Mouse (Mus musculus) lung, adult 18-20 months (tissue): ENCODE data around the gene Crocc2.

Experiments
- DNase-seq, 2 experiments: peaks; one replicate each; pipeline ENCODE4 v3.0.0; 2022; ENCODE audit warnings: mixed read lengths in 2 of 2

Gene Crocc2

DNA sequence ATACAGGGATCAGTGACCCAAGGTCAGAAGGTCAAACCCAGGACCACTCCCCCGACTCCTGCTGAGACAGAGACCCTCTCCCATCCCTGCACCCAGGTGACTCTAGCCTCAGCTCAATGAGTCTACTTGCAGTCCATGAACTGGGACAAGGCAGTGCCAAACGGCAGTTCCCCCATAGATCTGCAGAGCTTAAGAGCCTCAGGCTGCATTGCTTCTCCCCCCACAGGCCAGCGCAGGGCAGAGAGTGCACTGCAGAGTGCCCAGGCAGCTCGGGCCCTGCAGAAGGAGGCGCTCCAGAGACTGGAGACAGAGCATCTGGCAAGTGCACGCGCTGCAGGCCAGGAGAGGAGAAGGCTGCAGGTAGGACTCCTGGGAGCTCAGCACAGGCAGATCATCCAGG is 49.0 kb downstream of the Crocc2 start:
- no peak for DNase-seq

DNA sequence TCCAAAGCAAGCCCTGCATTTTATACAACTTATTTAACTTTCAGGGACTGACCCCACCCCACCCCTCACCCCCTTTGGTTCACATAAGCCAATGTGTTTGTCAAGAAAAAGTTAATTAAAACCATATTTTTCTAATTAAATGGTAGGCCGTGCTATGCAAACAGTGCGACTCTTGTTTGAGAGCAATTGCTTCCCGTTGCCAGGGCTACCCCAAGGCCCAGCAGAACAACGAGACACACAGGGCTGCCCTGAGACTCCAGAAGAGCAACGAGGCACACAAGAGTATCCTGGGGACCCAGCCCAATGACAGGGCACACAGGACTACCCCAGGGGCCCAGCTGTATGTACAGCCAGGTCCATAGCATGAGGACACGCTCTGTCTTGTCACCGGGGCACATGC is 52.3 kb downstream of the Crocc2 start:
- no peak for DNase-seq

DNA sequence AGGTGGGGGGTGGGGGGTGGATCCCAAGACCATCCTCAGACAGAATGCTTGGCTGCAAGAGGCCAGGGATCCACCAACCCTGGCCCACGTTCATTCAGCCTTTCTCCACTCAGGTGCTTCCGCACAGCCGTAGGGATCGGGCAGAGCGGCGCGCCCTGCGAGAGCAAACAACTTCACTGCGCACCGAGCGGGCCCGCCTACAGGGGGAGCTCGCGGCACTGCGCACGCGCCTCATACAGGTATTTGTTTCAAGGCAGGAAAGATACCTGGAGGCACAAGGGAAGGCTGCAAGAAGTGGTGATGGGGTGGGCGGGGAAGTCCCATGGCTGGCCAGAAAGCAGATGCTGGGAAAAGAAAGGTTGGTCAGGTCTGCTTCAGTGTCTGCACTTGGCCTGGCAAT is 55.4 kb downstream of the Crocc2 start:
- DNase-seq, result peak; percentile 60 to 73

DNA sequence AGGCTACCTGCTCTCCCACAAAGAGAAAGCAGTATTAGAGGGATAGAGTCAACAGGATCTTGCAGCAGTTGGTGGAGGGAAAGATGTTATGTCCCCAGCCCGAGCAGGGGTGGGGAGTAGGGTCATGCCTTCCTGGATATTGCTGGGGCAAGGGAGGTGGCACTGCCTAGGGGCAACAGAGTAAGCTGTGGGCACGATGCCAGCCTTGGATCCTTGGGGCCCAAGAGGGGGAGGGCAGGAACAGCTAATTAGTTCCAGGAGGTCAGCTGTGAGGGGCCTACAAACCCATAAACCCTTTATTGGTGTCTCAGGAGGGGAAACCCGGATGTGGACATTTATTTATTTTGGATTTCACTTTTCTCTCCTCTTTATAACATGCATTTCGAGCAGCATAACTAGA is 56.7 kb downstream of the Crocc2 start:
- no peak for DNase-seq

DNA sequence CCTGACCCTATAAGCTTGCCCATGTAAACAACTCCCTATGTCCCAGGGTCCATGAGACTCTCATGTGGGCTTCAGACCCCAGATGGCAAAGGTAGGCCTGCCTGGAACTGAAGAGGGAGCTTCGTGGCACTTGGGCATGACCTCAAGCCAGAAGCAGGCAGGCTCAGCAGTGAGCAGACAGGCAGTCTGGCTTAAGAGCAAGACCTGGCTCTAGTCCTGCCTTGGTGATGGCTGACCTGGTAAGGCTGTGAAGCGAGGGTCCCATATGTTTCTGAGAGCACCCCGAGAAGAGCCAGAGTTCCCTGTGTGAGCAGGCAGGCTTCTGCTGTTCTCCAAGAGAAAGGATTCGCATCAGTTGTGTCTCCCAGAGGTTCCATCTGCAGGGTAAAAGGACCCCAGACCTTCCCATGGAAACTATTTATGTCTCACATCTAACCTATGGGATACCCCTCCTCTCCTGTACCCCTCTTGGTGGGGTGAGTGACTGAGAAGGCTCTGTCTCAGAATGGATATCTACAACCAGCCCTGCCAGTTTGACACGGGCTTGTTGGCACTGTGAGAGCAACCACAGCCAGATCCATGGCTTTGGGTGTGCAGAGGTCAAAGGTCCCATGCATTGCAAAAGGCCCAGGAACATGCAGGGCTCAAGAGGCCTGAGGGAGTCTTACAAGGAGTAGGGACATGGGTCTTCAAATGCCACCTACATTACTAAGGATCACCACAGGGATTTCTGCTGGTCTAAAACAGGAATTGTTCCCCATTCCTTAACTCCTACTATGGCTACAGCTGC is 57.4 kb downstream of the Crocc2 start:
- peak; percentile 44 to 62 for DNase-seq

DNA sequence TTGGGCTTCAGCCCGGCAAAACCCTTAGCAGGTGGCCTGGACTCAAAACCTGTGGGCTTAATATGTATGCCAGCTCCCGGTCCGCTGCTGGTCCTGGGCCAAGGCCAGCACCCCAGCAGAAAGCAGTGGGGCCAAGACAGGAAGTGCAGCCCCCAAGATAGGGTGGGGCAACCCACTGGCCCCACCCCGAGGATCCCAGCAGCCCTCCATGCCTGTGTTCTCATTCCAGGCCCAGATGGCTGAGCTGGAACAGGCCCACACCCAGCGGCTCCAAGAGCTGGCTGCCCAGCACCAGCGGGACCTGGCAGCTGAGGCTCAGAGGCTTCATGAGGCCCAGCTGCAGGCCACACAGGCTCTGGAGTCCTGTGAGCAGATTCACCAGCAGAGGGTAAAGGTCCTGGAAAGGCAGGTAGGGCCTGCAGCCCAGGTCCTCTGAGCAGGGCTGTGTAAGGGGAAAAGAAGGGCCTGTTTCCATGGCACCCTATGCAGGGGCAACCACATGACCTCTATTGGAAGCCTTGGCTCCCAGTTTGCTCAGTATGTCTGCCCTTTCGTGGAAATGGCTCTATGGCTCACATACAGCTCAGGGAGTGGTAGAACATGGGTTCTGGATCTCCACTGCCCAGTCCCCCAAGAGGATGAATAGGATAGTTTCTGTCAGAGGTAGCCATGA is 58.9 kb downstream of the Crocc2 start:
- no peak for DNase-seq

DNA sequence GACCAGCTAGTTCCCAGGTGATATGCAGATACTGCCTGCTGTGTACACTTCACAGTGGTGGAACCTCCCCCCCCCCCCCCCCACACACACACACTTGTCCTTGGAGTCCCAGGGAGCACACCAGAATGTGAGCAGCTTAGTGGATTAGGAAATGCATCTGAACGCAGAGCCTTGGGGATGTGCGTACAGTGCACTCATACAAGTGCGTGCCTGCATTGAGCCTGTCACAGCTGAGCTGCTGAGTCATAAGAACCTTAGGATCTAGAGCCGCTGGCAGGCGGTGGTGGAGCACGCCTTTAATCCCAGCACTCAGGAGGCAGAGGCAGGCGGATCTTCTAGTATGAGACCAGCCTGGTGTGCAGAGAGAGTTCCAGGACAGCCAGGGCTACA is 59.4 kb downstream of the Crocc2 start:
- DNase-seq, result no peak

DNA sequence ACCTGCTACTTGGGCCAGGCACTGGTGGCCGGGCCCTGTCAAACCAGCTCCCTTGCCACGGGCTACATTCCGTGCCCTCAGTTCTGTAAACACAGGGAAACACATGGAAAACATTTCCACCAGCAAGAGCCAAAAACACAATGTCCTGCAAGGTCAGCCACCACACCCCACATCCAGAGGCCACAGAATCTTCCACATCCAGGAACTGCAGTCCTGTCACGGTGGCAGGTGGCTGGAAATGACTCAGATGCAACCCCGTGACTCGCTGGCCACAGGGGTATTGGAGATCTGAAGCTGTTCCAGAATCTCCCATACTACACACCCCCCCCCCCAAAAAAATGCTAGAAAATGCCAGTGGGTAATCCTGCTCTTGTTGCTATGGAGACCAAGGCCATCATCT is 60.7 kb downstream of the Crocc2 start:
- peak; percentile 51 to 62 for DNase-seq

DNA sequence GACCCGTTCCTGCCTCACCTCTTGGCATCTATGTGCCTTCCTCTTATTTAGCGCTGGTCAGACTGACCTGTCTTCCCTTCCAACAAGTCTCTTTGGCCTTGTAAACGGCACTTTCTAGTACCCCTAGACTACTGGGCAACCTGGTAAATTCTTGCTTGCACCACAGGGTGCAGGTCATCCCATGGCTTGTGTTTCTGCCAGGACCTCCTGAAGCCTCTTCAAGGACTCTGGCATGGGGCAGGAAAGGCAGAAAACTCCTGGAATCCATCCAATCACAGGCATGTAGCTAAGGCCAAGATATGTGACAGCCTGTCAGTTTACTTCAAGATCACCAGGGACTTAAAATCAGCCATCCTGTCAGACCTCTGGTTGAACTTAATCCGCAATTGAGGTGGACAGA is 61.1 kb downstream of the Crocc2 start:
- no peak for DNase-seq

DNA sequence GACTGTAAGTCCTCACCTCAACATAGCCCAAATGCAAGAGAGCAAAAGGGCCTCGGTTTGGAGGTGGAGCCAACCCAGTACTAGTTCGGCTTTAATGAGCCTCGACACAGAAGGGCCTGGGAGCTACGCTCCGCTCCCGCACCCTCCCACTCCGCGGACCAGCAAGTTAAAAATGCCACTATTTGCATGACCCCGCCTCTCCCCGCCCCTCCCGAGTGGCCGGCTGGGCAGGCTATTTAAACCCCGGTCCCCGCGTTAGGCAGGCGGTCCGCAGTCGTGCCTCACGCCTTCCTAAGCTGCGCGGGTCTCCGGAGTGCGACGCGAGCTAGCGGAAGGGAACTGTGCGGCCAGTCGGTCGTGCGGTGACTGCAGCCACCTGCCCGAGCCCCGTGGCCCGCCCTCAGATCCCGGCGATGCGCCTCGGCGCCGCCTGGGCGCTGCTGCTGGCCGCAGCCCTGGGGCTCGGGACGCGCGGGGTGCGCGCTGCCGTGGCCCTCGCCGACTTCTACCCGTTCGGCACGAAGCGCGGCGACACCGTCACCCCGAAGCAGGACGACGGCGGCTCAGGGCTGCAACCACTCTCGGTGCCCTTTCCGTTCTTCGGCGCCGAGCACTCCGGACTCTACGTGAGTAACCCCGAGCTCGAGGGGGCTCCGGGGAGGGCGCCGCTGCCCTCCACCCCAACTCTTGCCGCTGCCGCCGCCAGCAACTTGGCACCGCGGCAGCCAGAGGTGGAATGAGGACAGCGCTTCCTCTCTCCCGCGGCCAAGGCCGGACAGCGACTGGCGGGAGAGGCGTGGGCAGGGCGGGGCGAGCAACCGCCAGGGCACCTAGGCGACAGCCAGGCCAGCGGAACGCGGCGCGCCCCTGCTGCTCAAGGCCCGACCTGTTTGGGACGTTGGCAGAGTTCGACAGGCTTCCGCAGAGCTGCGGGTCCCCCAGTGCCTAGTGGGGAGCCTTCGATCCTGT is 67.3 kb downstream of the Crocc2 start, which contains the start of gene Sned1:
Sned1 (plus strand) TSS at position 266 of the 969 bp plus-strand sequence.
- DNase-seq, result peak; percentile 96 to 97

DNA sequence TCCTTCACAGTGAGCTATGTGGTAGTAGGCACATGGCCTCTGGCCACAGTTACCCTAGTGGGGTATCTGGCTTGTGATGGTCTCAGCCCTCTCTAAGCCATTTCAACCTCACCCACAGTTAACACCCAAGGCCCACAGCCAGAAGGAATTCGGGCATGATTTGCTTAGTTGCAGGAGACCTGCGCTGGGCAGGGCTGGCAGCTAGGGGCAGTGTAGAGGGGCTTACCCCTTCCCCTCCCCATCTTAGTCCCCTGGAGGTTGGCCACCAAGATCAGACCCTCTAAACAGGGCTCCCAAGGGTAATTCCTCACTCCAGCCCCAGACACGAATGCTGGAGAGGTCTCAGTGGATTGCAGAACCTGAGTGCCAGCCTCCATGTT is 68.0 kb downstream of the Crocc2 start:
- DNase-seq, result no peak

DNA sequence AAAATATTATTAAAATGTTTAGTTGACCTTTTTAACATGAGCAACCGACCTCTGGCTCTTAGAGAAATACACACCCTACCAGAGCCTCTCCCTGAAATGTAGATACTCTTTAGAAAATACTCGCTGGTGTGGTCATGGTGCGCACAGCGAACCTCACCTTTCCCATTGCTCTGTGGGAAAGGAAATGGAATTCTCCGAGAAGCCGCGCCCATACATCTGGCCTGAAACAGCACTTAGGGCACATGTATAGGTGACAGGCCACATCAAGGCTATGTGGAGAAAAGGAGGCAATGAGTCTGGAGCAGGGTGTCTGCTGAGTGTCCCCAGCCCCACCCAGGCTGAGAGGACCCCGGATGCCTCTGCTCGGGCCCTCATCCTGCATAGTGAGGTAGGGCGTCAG is 69.2 kb downstream of the Crocc2 start:
- no peak for DNase-seq

DNA sequence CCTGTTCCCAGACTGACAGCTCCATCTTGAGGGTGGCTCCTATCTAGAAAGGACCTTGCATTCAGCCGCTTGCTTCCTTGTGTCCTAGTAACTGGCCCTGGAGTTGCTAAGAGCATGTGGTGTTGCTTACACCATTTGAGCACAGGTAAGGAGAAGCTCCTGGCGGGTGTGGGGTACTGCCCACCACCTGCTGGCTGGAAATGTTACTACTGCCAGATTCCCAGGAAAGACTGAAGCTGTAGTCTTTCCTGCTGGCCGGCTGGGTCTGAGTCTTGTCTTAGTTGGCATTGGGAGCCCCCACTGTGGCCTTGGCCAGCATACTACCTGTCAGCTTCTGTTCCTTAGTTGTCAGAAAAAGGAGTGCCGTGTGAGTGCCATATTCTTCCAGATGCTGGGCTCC is 69.7 kb downstream of the Crocc2 start:
- DNase-seq, result peak in 1 of 2 experiments; percentile 27

DNA sequence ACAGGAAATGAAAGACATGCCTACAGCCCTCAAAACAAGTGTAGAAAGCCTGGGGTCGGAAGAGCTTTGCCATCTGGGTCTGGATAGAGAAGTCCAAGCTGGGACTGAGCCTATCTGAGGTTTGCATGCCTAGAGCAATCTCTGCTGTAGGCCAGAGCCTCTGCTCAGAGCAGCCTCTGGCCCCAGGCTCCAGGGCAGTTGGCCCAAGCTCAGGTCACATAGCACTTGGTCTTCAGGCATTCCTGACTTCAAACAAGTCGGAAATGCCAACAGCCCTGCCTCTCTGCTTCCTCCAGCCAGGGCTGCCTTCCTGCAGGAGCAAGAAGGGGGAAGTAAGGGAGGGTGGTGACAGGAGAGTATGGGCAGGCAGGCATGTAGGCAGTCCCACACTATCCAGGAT is 77.4 kb downstream of the Crocc2 start:
- peak; percentile 44 to 51 for DNase-seq

DNA sequence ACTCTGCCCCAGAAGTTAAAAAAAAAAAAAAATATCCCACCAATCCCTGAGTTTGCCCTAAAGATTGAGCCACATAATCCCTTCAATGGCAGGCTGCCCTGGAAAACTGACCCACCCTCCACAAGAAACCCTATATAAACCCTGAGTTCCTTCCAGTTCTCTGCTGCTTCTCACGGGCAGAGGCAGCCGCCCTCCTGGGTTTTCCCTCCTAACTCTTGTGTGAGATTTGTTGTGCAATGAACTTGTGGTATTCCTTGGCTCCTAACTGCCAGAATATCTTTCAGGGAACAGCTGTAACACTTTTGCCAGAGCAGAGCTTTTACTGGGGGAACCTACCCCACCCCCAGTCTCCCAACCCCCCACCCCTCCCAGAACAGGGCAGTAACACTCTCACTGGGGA is 84.1 kb downstream of the Crocc2 start:
- DNase-seq, result peak in 1 of 2 experiments; percentile 27

DNA sequence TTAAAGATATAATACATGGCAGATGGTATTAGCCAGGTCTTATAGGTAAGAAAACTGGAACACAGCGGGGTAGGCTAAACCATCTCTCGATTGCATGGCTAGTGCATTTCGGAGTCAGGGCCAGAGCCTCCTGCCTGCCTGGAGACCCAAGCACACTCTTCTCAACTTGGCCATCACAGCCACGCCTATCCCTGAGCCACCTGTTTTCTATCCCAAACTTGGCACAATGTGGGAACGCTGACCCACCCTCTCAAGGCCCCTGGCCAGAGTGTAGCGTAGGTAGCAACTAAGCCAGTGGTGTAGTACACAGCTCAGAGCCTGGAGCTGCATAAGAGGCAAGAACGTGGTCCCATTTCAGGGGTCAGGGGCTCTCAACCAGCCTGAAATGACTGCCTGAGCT is 87.2 kb downstream of the Crocc2 start:
- no peak for DNase-seq

DNA sequence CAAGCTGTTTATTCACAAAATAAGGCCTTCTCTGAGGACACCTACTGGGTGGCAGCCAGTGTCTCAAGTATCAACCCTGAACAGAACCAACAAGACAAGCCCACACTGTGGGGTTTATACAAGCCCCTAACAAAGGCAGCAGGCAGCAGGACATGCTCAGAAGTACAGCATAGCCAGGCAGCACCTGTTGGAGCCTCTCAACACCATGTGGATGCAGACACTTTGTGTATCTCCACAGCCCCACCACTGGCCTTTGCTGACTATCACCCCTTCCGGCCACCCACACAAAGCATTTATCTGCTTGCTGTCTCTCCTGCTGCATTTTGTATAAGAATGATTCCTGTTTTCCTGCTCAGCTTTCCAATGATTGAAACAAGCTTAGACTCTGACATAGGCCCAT is 89.0 kb downstream of the Crocc2 start:
- DNase-seq, result no peak

DNA sequence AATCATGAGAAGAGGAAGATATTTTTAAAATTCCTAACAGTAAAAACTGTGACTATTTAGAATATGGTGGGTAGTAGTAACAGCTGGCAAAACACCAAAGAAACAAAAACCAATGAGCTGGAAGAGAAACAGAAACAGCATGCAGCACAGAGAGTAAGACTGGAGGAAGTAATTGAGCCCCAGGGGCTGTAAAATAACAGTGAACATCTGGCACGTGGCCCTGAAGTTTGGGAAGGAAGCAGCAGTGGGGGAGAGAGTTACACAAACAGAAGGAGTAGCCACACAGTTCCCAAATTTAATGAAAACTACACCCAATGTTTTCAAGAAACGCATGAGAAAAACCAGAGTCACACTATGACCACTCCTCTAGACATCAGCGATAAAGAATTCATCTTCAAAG is 98.7 kb downstream of the Crocc2 start:
- DNase-seq, result no peak

DNA sequence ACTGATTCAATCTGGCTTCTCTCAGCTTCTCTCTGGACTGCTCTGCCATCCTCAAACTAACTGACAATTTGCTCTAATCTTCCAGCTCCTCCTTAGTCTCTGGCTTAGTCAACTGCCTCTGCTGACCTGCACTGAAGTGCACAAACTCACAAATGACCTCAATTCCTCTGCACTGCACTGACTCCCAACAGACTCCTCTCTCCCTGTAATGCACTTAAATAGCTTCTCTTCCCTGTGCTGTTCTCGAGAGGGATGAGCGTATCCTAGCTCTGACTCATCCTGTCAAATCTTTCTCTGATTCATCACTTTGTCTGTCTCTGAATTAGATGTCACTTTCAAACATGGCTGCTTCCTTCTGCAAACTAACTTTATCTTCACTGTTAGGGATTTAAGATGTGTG is 99.7 kb downstream of the Crocc2 start:
- no peak for DNase-seq

DNA sequence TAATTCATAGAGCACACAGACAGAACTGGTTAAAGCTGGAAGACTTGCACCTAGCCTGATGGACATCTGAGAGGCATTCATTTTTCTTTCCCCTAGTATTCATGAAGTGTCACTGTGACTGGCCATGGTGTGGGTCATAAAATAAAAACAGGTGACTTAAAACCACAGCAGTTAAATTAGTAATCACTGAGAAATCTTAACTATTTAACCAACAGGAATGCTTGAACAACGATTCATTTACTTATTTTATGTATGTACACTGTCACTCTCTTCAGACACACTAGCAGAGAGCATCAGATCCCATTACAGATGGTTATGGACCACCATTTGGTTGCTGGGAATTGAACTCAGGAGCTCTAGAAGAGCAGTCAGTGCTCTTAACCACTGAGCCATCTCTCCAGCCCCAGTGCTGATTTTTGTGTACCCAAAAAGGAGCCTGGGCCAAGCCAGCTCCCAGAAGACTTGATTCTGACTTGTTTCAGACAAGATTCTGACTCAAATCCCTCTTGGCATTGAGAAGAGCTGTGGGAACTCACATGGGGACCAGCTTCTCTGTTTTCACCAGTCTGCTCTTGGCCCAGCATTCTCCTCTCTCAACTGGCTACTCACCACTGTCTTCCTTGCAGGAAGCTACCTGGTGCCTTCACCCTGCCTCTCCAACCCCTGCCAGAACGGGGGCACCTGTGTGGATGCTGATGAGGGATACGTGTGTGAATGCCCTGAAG is 102.2 kb downstream of the Crocc2 start:
- DNase-seq, result no peak

DNA sequence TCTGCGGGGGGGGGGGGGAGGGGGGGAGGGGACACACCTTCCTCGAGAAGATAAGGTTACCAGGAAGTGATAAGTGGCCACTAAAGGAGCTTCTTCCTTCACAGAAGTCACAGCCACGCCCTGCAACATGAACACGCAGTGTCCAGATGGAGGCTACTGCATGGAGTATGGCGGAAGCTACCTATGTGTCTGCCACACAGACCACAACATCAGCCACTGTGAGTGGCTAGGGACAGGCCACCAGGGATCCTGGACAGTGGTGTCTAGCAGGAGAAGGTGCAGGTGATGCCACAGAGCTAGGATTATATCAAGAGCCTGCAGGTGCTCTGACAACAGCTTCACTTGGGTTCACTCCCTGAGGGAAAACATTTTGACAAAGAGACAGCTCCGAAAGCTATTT is 103.2 kb downstream of the Crocc2 start:
- DNase-seq, result no peak

DNA sequence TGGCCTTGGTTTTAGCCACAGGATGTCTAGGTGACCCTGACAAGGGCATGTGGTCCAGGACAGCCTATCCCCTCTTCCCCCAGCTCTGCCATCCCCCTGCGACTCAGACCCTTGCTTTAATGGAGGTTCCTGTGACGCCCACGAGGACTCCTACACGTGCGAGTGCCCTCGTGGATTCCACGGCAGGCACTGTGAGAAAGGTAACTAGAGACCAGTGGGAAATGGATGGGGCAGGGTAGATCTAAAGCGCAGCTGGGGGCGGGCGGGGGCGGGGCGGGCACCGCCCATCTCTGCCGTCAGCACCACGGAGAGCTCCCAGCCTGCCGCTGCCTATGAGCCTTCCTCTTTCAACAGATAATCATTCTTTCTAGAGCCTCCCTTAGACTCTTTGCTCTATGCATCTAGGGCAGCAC is 103.9 kb downstream of the Crocc2 start:
- DNase-seq, result no peak

DNA sequence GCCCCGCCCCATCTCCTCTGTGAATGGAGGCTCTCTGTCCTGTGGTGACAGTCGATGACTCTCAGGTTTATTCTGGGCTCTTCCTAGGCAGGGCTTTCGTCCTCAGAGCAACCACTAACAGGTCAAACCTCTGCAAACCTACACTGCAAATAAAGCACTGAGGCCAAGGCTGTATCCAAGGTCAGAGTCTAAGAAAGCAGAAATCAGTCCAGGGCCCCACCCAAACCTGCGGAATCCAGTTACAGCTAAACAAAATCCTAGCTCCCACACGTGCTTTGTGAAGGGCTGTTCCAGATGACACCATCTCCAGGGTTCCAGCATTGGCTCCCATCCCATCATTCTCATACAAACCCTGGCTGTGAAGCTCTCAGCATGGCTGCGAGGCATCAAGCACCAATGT is 107.0 kb downstream of the Crocc2 start:
- no peak for DNase-seq
